Mouse (Mus musculus): ENCODE results near the gene Oxld1. TPM values are rescaled to one million over a fixed set of nuclear protein-coding genes. Genes with fewer than 3 reads are reported as not detected.

The Oxld1 gene
- polyA plus RNA-seq, 1 experiment from 2014 or later, result 2.6 TPM

DNA sequence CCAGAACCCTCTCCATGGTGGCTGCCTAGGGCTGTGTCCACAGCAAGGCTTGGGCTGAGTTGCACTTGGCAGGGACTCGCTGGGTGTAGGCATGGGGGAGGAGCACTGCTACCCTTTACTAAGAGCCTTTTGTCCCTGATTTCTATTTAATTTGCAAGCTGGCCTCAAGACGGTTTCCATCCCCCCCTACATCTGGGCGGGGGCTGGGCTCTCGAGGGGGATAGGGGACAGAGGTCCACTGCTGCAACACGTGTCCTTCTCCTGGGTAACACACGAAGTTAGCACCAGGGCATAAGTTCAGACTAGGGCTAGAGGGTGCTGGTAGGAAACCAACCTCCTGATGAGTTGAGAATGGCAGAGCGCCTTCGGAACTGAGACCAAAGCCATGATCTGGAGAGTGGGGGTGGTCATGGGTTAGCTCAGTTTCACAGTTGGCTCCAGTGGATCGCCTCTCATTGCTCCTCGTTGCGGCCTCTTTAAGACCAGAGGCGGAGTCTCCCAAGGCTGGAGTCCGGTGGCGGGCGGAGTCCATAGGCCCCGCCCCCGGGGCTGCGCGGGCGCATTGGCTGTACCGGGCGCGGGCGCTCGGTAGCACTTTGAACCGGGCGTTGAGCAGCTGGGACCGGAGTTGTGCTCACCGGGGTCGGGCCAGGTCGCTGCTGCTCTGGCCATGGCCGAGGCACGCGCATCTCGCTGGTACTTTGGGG, 33.6 kb upstream of the Oxld1 start, which contains the start of gene Slc25a10:
Gene Slc25a10 (plus strand): TSS at position 524 of the 707 bp plus-strand sequence.
- Histone ChIP-seq H3K27ac (peak within 1 kb of the TSS; percentile 82), H3K79me2 (ENCODE audit: inconsistent target) (peaks cover 19% of the 10 kb centered on the region), H3K36me3 (ENCODE audit: inconsistent target) (peaks cover 40% of the 10 kb centered on the region; the same call in 1 of the 2 replicates), H3K4me3 (ENCODE audit: inconsistent target) (peak within 1 kb of the TSS; percentile 72)
- WGBS (ENCODE audit: missing documents), result 2% methylated on average over 32 of the region's 35 CpGs

GRCm38 (mm10) chr11:120490291-120491046, 32.6 kb upstream of the Oxld1 start:
- Histone ChIP-seq H3K79me2 (ENCODE audit: inconsistent target) (peaks cover 29% of the 10 kb centered on the region), H3K4me3 (ENCODE audit: inconsistent target) (no peak overlapping the region), H3K27ac (no peak overlapping the region), H3K36me3 (ENCODE audit: inconsistent target) (peaks cover 34% of the 10 kb centered on the region; the same call in 1 of the 2 replicates)
- 58% methylated on average over 4 of the region's 4 CpGs for WGBS (ENCODE audit: missing documents)

DNA sequence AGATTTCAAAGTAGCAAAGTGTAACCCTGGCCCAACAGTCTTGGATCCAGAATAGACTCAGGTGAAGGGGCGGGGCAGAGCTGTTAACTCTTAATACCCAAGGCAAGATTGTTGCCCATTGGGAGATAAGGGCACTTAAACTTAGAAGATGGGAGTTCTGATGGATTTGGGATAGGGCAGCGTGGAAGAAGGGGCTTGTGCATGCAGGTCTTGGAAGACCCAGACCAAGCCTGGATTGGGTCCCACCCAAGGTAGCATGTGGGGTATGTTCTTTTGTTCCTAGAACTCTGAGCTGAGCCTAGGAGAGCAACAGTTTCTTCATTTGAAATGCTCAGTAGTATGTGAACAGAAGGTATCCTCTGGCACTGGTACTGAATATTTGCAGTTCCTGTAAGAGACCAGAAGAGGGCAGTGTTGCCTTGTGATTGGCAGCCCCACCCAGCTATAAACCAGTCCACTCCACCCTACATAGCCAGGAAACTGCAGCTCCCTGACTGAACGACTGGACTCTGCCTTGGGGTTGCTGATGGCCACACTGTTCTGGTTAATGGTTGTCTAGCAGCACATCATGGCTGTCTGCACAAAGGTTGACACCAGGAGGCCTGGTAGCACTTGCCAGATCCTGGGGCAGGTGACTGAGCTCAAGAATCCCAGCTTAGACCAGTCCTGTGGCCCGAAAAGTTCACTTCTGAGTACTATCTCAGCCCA, 31.3 kb upstream of the Oxld1 start:
- no peak overlapping the region for H3K4me3 ChIP-seq (ENCODE audit: inconsistent target)
- peaks cover 25% of the 10 kb centered on the region; the same call in 1 of the 2 replicates for H3K36me3 ChIP-seq (ENCODE audit: inconsistent target)
- WGBS (ENCODE audit: missing documents), result 72% methylated on average over 4 of the region's 4 CpGs
- H3K79me2 ChIP-seq (ENCODE audit: inconsistent target), result peaks cover 37% of the 10 kb centered on the region
- peak overlapping the region; percentile 15; the same call in 1 of the 2 replicates for H3K27ac ChIP-seq

DNA sequence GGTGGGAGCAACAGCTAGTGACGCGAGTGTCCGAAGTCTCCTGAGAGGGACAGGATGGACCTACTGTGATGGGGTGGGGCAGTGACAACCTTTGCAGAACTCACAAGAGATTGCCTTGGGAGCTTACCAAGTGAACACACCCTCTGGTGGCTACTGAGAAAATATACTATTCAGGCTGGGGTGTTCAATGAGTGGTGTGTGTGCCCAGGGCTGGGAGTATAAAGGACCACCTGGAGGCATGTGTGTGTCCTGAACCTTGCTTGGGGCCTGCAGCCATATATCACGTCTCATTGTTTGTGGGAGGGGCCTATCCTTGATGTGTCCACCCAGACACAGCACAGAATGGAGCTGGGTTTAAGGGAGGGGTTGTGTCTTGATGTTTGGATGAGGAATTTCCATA, 30.6 kb upstream of the Oxld1 start:
- Histone ChIP-seq H3K79me2 (ENCODE audit: inconsistent target) (peaks cover 30% of the 10 kb centered on the region), H3K27ac (no peak overlapping the region), H3K4me3 (ENCODE audit: inconsistent target) (no peak overlapping the region), H3K36me3 (ENCODE audit: inconsistent target) (peaks cover 25% of the 10 kb centered on the region; the same call in 1 of the 2 replicates)
- 93% methylated on average over 4 of the region's 4 CpGs for WGBS (ENCODE audit: missing documents)

DNA sequence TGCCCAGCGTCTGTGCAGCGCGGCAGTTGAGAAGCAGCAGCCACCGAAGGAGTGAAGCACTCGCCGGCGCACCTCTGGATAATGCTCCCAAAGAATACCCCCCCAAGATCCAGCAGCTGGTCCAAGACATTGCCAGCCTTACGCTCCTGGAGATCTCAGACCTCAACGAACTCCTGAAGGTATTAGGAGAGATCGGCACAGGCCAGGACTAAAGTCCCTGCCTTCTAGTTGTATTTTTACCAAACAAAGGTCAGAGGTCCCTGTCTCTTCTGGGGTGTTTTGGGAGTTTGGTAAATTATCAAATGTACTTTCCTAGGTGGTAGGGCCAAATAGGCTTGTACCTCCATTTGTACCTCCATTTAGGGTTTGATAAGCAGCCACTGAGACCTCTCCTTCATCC, 27.4 kb upstream of the Oxld1 start:
- H3K27ac ChIP-seq, result peak overlapping the region; percentile 39
- peaks cover 49% of the 10 kb centered on the region for H3K36me3 ChIP-seq (ENCODE audit: inconsistent target)
- H3K4me3 ChIP-seq (ENCODE audit: inconsistent target), result peak overlapping the region; percentile 87
- peaks cover 23% of the 10 kb centered on the region for H3K79me2 ChIP-seq (ENCODE audit: inconsistent target)
- 15% methylated on average over 10 of the region's 10 CpGs for WGBS (ENCODE audit: missing documents)

DNA sequence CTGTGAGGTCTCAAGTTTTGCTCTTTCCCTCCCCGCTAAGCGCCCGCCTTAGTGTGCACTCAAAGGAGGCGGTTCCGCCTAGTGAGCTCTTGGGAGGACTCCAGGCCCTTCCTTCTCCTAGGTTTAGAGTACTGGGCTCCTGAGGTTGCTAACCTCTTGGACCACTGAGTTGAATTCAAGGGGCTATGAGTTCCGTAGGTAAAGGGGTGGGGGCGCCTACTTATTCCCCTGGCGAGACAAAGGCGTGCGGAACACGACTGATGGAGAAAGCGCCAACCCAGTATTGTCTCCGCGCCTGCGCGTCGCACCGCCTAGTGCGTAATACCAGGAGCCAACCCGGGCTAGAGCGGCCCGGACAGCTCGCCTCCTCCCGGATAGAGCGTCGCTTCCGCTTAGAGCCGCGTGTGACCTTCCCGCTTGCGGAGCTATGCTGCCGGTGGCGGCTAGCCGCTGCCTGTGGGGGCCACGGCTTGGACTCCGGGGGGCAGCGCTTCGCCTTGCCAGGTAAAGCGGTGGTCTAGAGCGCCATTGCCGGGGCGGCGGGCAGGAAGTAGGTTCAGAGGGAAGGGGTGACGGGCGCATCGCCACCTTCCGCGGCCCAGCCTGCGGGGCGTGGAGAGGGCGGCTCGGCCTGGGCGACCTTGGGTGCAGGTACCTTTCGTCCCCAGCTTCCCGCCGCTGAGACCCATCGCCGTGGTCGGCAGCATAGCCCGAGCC, 26.6 kb upstream of the Oxld1 start, which contains the start of gene Mrpl12:
Gene Mrpl12 (plus strand): TSS at position 349 of the 717 bp plus-strand sequence.
- peak within 1 kb of the TSS; percentile 39 for H3K27ac ChIP-seq
- H3K36me3 ChIP-seq (ENCODE audit: inconsistent target), result peaks cover 55% of the 10 kb centered on the region
- WGBS (ENCODE audit: missing documents), result 2% methylated on average over 54 of the region's 60 CpGs
- peaks cover 23% of the 10 kb centered on the region for H3K79me2 ChIP-seq (ENCODE audit: inconsistent target)
- H3K4me3 ChIP-seq (ENCODE audit: inconsistent target), result peak within 1 kb of the TSS; percentile 87

- no peak overlapping the region; the same call in 1 of the 2 replicates for H3K4me3 ChIP-seq (ENCODE audit: inconsistent target)
- H3K27ac ChIP-seq, result peak overlapping the region; percentile 31
- peaks cover 61% of the 10 kb centered on the region for H3K36me3 ChIP-seq (ENCODE audit: inconsistent target)
- peaks cover 23% of the 10 kb centered on the region for H3K79me2 ChIP-seq (ENCODE audit: inconsistent target)
- 87% methylated on average over 7 of the region's 7 CpGs for WGBS (ENCODE audit: missing documents)
Observed at GRCm38 (mm10) chr11:120483448-120483934, 25.6 kb upstream of the Oxld1 start.

DNA sequence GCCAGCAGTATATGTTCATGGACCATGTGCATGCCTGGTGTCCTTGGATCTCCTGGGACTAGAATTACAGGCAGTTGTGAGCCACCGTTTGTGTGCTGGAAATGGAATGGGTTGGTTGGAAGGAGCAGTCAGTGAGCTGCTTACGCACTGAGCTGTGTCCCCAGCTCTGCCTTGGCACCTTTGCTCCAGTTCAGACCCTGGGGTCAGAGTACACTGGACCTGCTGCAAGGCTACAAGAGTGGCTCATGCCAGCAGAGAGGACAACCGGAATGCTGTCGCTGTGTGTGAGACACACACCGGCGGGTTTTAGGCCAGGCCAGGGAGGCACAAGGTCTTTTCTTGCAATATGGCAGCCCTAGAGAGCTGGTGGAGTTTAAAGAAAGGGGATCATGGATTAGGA, 14.2 kb upstream of the Oxld1 start:
- WGBS (ENCODE audit: missing documents), result 96% methylated on average over 6 of the region's 6 CpGs
- Histone ChIP-seq H3K4me3 (ENCODE audit: inconsistent target) (no peak overlapping the region), H3K79me2 (ENCODE audit: inconsistent target) (peaks cover 40% of the 10 kb centered on the region), H3K27ac (no peak overlapping the region), H3K36me3 (ENCODE audit: inconsistent target) (peaks cover 76% of the 10 kb centered on the region)

- peak overlapping the region; percentile 52 for H3K27ac ChIP-seq
- H3K4me3 ChIP-seq (ENCODE audit: inconsistent target), result peak overlapping the region; percentile 93
- WGBS (ENCODE audit: missing documents), result 0% methylated on average over 33 of the region's 33 CpGs
- H3K79me2 ChIP-seq (ENCODE audit: inconsistent target), result peaks cover 52% of the 10 kb centered on the region
- H3K36me3 ChIP-seq (ENCODE audit: inconsistent target), result peaks cover 36% of the 10 kb centered on the region
Observed at GRCm38 (mm10) chr11:120467736-120468092, 9.8 kb upstream of the Oxld1 start.

- under 1% methylated on average over 54 of the region's 54 CpGs for WGBS (ENCODE audit: missing documents)
- H3K36me3 ChIP-seq (ENCODE audit: inconsistent target), result peaks cover 33% of the 10 kb centered on the region
- H3K4me3 ChIP-seq (ENCODE audit: inconsistent target), result peak within 1 kb of the TSS; percentile 93
- peaks cover 52% of the 10 kb centered on the region for H3K79me2 ChIP-seq (ENCODE audit: inconsistent target)
- peak within 1 kb of the TSS; percentile 52 for H3K27ac ChIP-seq
Observed at GRCm38 (mm10) chr11:120467051-120467735, 9.3 kb upstream of the Oxld1 start, which contains the start of gene Arl16. TSS of gene Arl16 (minus strand) at chr11:120467607.

DNA sequence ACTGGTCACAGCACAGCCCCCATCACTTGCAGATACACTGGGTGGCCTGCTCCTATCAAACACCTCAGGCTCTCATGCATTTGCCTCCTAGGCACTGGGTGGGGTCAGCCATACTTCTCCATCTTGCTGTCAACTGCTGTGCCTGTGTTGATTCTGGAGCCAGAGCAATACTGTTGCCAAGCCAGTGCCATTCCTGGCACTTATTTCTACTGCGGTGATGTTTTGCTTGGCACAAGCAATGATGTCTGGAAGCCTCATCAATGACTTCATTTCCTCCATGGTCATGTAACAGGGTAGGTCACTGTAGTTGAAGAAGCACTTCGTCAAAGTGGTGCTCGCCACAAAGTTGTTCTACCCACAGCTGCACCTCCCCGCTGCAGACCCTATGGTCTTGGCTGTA, 7.7 kb upstream of the Oxld1 start:
- Histone ChIP-seq H3K79me2 (ENCODE audit: inconsistent target) (peaks cover 42% of the 10 kb centered on the region), H3K4me3 (ENCODE audit: inconsistent target) (no peak overlapping the region), H3K36me3 (ENCODE audit: inconsistent target) (peaks cover 32% of the 10 kb centered on the region), H3K27ac (no peak overlapping the region)
- 100% methylated on average over 4 of the region's 4 CpGs for WGBS (ENCODE audit: missing documents)

DNA sequence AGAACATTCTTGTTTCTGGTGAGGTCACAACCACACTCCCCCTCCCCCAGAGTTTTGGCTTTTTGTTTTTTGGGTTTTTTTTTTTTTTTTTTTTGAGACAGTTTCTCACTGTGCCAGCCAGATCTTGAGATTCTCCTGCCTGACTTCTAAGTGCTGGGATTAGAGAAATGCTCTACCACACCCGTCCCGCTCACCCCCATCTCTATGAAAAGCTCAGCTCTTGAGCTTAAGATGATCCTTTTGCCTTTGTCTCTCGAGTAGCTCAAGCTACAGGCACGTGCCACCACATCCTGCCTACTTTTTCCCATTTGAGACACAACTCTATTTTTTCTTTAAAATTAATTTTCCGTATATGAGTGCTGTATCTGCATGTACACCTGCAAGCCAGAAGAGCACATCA, 6.5 kb upstream of the Oxld1 start:
- H3K79me2 ChIP-seq (ENCODE audit: inconsistent target), result peaks cover 38% of the 10 kb centered on the region
- no peak overlapping the region for H3K27ac ChIP-seq
- H3K4me3 ChIP-seq (ENCODE audit: inconsistent target), result no peak overlapping the region
- H3K36me3 ChIP-seq (ENCODE audit: inconsistent target), result peaks cover 21% of the 10 kb centered on the region; the same call in 1 of the 2 replicates
- 90% methylated on average over 5 of the region's 5 CpGs for WGBS (ENCODE audit: missing documents)

DNA sequence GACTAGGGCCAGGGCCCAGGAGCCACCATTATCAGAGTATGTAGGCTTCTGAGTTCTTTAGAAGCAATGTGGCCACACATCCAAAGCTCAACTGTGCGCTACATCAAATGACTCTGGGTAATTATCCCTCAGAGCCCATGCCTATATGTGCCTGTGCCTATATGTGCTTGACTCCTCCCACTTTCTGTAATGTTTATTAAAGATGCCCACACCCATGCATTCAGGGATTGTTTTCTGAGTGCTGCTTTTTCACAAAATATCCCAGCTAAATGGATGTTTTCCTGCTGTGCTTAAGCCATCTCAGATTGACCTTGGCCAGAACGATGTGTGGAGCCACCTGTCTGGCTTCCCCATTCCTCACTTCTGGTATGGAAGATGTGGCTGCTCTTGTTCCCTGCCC, 5.7 kb upstream of the Oxld1 start:
- Histone ChIP-seq H3K4me3 (ENCODE audit: inconsistent target) (no peak overlapping the region), H3K27ac (no peak overlapping the region), H3K36me3 (ENCODE audit: inconsistent target) (peaks cover 19% of the 10 kb centered on the region; the same call in 1 of the 2 replicates), H3K79me2 (ENCODE audit: inconsistent target) (peaks cover 38% of the 10 kb centered on the region)
- WGBS (ENCODE audit: missing documents), result 100% methylated on average over 2 of the region's 2 CpGs

Data from macrophage (primary cell).